Mouse (Mus musculus): Measurements from ENCODE around the gene Pwwp2b. TPM values are rescaled to one million over a fixed set of nuclear protein-coding genes. Genes with fewer than 3 reads are reported as not detected.

Gene Pwwp2b
- polyA plus RNA-seq, 2 experiments, result 9.5 to 14.1 TPM

DNA sequence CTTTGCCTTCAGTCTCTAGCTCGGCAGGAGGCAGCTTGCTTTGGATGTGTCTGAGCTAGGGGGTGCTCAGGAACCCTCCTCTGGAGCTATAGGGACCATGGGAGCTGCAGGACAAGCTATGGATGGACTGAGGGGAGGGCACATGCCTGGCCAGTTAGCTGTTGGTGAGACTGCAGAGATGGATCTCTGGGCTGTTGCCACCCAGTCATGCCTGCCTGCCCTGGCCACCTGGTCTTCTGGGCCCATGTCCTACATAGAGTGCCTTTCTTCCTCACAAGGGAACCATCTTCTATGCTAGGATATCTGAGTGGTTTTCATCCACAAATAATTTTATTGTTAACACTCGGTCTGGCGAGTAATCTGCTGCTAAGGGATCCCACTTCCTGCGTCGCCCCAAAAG is 28.8 kb upstream of the Pwwp2b start:
- DNase-seq (ENCODE audit: low spot score) (no peak), ATAC-seq (ENCODE audit: low FRiP score, low read depth) (no peak)
- WGBS, result 77% methylated on average over 5 of the region's 5 CpGs
- Histone ChIP-seq H3K4me1 (ENCODE audit: control insufficient read depth, insufficient read depth, low read length) (no peaks in the 10 kb centered on the region), H3K27me3 (ENCODE audit: control insufficient read depth, insufficient read depth, low read length) (no peaks in the 10 kb centered on the region), H3K9ac (ENCODE audit: low read depth, low read length, severe bottlenecking) (no peak overlapping the region), H3K4me3 (replicated peaks; ENCODE audit: low read length) (no peak overlapping the region), H3K27ac (replicated peaks; ENCODE audit: low read depth, low read length) (no peak overlapping the region), H3K36me3 (ENCODE audit: control insufficient read depth, insufficient read depth, low read length) (no peaks in the 10 kb centered on the region), H3K9me3 (ENCODE audit: control insufficient read depth, low read length) (no peaks in the 10 kb centered on the region), H3K4me2 (replicated peaks; ENCODE audit: low read depth, low read length, severe bottlenecking) (no peak overlapping the region)
- no peak for TF ChIP-seq POLR2A (IDR thresholded peaks at IDR 0.05; ENCODE audit: borderline replicate concordance, extremely low read depth, insufficient read depth, insufficient read length)

- TF ChIP-seq POLR2A (IDR thresholded peaks at IDR 0.05; ENCODE audit: borderline replicate concordance, extremely low read depth, insufficient read depth, insufficient read length), result no peak
- DNase-seq (ENCODE audit: low spot score), result no peak
- no peaks in the 10 kb centered on the region for H3K4me1 ChIP-seq (ENCODE audit: control insufficient read depth, insufficient read depth, low read length)
Observed at GRCm38 (mm10) chr7:139220303-139220702, 28.0 kb upstream of the Pwwp2b start.

GRCm38 (mm10) chr7:139221072-139221471 is 27.2 kb upstream of the Pwwp2b start:
- WGBS, result 83% methylated on average over 5 of the region's 5 CpGs
- ATAC-seq (ENCODE audit: low FRiP score, low read depth), result no peak
- DNase-seq (ENCODE audit: low spot score), result no peak

More at GRCm38 (mm10) chr7:139220303-139220702, 28.0 kb upstream of the Pwwp2b start:
- WGBS, result 49% methylated on average over 2 of the region's 2 CpGs
- Histone ChIP-seq H3K4me3 (replicated peaks; ENCODE audit: low read length) (no peak overlapping the region), H3K4me2 (replicated peaks; ENCODE audit: low read depth, low read length, severe bottlenecking) (no peak overlapping the region), H3K36me3 (ENCODE audit: control insufficient read depth, insufficient read depth, low read length) (no peaks in the 10 kb centered on the region), H3K9me3 (ENCODE audit: control insufficient read depth, low read length) (no peaks in the 10 kb centered on the region), H3K9ac (ENCODE audit: low read depth, low read length, severe bottlenecking) (no peak overlapping the region), H3K27me3 (ENCODE audit: control insufficient read depth, insufficient read depth, low read length) (no peaks in the 10 kb centered on the region), H3K27ac (replicated peaks; ENCODE audit: low read depth, low read length) (no peak overlapping the region)
- ATAC-seq (ENCODE audit: low FRiP score, low read depth), result no peak

GRCm38 (mm10) chr7:139221856-139222255 is 26.4 kb upstream of the Pwwp2b start:
- no peaks in the 10 kb centered on the region for H3K27me3 ChIP-seq (ENCODE audit: control insufficient read depth, insufficient read depth, low read length)
- 94% methylated on average over 2 of the region's 2 CpGs for WGBS
- no peak overlapping the region for H3K4me2 ChIP-seq (replicated peaks; ENCODE audit: low read depth, low read length, severe bottlenecking)
- H3K9ac ChIP-seq (ENCODE audit: low read depth, low read length, severe bottlenecking), result no peak overlapping the region
- DNase-seq (ENCODE audit: low spot score) (no peak), ATAC-seq (ENCODE audit: low FRiP score, low read depth) (no peak)
- no peaks in the 10 kb centered on the region for H3K4me1 ChIP-seq (ENCODE audit: control insufficient read depth, insufficient read depth, low read length)
- H3K9me3 ChIP-seq (ENCODE audit: control insufficient read depth, low read length), result no peaks in the 10 kb centered on the region
- TF ChIP-seq POLR2A (IDR thresholded peaks at IDR 0.05; ENCODE audit: borderline replicate concordance, extremely low read depth, insufficient read depth, insufficient read length), result no peak
- no peak overlapping the region for H3K27ac ChIP-seq (replicated peaks; ENCODE audit: low read depth, low read length)
- H3K4me3 ChIP-seq (replicated peaks; ENCODE audit: low read length), result no peak overlapping the region
- H3K36me3 ChIP-seq (ENCODE audit: control insufficient read depth, insufficient read depth, low read length), result no peaks in the 10 kb centered on the region

More at GRCm38 (mm10) chr7:139221072-139221471, 27.2 kb upstream of the Pwwp2b start:
- Histone ChIP-seq H3K36me3 (ENCODE audit: control insufficient read depth, insufficient read depth, low read length) (no peaks in the 10 kb centered on the region), H3K4me2 (replicated peaks; ENCODE audit: low read depth, low read length, severe bottlenecking) (no peak overlapping the region), H3K9ac (ENCODE audit: low read depth, low read length, severe bottlenecking) (no peak overlapping the region), H3K27ac (replicated peaks; ENCODE audit: low read depth, low read length) (no peak overlapping the region), H3K4me3 (replicated peaks; ENCODE audit: low read length) (no peak overlapping the region), H3K9me3 (ENCODE audit: control insufficient read depth, low read length) (no peaks in the 10 kb centered on the region), H3K4me1 (ENCODE audit: control insufficient read depth, insufficient read depth, low read length) (no peaks in the 10 kb centered on the region), H3K27me3 (ENCODE audit: control insufficient read depth, insufficient read depth, low read length) (no peaks in the 10 kb centered on the region)
- no peak for TF ChIP-seq POLR2A (IDR thresholded peaks at IDR 0.05; ENCODE audit: borderline replicate concordance, extremely low read depth, insufficient read depth, insufficient read length)

GRCm38 (mm10) chr7:139222341-139222740 is 25.9 kb upstream of the Pwwp2b start:
- Histone ChIP-seq H3K27me3 (ENCODE audit: control insufficient read depth, insufficient read depth, low read length) (no peaks in the 10 kb centered on the region), H3K4me1 (ENCODE audit: control insufficient read depth, insufficient read depth, low read length) (no peaks in the 10 kb centered on the region), H3K9ac (ENCODE audit: low read depth, low read length, severe bottlenecking) (no peak overlapping the region), H3K27ac (replicated peaks; ENCODE audit: low read depth, low read length) (no peak overlapping the region), H3K4me3 (replicated peaks; ENCODE audit: low read length) (no peak overlapping the region), H3K4me2 (replicated peaks; ENCODE audit: low read depth, low read length, severe bottlenecking) (no peak overlapping the region), H3K36me3 (ENCODE audit: control insufficient read depth, insufficient read depth, low read length) (no peaks in the 10 kb centered on the region), H3K9me3 (ENCODE audit: control insufficient read depth, low read length) (no peaks in the 10 kb centered on the region)
- DNase-seq (ENCODE audit: low spot score) (no peak), ATAC-seq (ENCODE audit: low FRiP score, low read depth) (no peak)
- TF ChIP-seq POLR2A (IDR thresholded peaks at IDR 0.05; ENCODE audit: borderline replicate concordance, extremely low read depth, insufficient read depth, insufficient read length), result no peak
- 88% methylated on average over 4 of the region's 4 CpGs for WGBS

DNA sequence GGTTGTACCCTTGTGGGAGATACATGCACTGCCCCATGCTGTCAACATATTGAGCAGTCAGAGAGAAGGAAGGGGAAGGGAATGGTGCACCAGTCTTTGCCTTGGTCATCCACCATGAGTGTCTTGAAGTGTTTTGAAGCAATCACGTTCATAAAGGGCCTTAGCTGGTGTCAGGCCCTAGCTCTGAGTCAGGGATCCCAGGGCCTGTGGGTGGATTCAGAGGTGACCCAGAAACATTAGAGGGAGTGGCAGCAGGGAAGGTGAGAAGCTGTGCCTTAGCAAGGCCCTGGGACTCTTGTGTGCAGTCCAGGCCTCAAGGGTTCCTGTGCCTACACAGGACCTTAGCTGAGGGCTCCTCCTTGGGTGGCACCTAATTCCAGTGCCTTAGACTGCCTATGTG is 24.2 kb upstream of the Pwwp2b start:
- Histone ChIP-seq H3K27ac (replicated peaks; ENCODE audit: low read depth, low read length) (no peak overlapping the region), H3K36me3 (ENCODE audit: control insufficient read depth, insufficient read depth, low read length) (no peaks in the 10 kb centered on the region), H3K4me3 (replicated peaks; ENCODE audit: low read length) (no peak overlapping the region), H3K9me3 (ENCODE audit: control insufficient read depth, low read length) (no peaks in the 10 kb centered on the region), H3K4me2 (replicated peaks; ENCODE audit: low read depth, low read length, severe bottlenecking) (no peak overlapping the region), H3K4me1 (ENCODE audit: control insufficient read depth, insufficient read depth, low read length) (no peaks in the 10 kb centered on the region), H3K27me3 (ENCODE audit: control insufficient read depth, insufficient read depth, low read length) (no peaks in the 10 kb centered on the region), H3K9ac (ENCODE audit: low read depth, low read length, severe bottlenecking) (no peak overlapping the region)
- ATAC-seq (ENCODE audit: low FRiP score, low read depth) (no peak), DNase-seq (ENCODE audit: low spot score) (no peak)
- 82% methylated on average over 1 of the region's 1 CpGs for WGBS
- no peak for TF ChIP-seq POLR2A (IDR thresholded peaks at IDR 0.05; ENCODE audit: borderline replicate concordance, extremely low read depth, insufficient read depth, insufficient read length)

All from limb, embryonic 14.5 days (tissue).